Mouse (Mus musculus) embryo, embryonic 9.5 days (tissue): ENCODE data around the gene Ppp3r1.

Source experiments
- DNase-seq: peaks from one replicate; pipeline ENCODE4 v3.0.0-alpha.2; 2017; ENCODE audit errors: extremely low spot score

Ppp3r1 gene

DNA sequence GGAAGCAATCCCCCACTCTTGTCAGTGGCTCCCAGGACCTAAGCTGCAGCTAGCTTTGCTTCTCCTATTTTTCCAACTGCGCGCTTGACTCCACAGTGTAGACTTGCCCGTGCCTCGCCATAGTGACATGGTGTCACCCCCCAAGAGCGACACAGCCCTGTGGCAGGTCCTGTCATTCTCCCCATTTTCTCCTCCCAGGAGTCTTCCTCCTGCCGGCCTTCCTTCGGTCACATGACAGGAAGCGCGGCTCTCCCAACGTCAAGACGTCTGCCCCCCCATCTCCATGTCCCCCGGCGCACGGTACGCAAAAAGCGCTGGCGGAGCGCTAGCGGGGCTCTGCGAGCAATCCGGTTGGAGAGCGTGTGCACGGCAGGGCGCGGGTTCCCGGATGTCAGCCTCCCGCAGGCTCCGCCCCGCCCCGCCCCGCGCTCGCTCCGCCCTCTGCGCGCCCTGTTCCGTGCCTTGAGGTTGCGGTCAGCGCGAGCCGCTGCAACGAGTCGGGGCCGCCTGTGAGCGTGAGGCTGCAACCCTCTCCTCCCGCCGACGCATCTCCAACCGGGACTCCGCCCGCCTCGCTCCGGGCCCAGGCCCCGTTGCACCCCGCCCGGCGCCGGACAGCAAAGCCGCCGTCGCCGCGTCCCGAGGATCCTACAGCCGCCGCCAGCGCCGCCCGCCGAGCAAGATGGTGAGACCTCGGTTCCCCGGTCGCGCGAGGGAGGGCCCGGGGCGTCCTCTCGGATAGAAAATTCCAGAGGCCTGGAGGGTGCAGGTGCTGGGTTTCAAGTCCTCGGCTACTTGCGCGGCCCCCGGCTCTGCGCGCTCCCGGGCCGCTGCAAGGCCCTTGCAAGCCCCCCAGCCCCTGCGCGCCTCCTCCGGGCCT lies at the start of gene Ppp3r1:
Ppp3r1 (plus strand) TSS at position 406 of the 880 bp plus-strand sequence.
- DNase-seq = peak; percentile 94

DNA sequence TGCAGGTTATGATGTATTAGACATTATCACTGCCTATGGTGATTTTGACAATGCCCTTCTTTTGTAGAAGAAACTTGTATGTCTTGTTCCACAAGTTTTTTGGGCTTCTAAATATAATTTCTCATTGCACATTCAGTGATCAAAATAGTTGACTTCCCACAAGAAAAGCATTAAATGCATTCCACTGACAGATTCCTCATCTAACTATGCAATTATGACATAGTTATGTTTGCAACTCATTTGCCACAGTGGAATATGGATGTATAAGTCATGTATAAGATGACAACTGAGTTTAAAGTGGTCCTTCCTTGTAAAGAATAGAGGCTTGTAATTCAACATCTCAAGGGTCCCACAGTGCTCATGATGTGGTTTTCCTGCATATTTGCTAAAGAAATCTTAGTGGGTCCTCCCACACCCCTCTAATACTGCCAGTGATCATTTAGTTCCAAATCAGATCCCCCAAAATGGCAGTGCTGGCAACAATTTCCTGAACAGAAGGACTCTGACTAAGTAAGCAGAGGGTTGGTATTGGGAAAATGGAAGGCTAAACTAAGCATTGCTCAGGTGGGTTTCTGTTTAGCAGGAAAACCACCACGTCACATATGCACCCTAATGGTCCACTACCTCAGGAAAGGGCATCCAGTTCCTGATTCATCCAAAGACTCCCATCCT lies 46.5 kb upstream of the Ppp3r1 start:
- no peak for DNase-seq

DNA sequence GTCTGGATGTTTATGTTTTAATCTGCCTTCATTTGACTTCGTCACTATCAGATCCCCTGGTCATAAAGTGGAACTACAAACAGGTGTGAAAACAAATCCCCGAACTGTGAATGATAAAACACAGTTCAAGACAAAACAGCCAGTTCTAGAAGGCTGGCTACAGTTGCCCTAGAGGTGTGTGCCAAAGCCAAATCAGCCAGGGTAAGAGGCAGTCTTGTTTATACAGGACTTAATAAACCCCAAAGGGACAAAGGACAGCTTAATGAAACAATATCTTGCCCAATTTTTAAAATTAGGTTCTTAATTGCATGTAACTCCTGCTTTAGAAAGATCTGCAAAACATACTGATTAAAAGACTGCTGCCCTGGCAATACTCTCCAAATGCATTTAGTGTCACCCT lies 32.6 kb upstream of the Ppp3r1 start:
- no peak for DNase-seq

DNA sequence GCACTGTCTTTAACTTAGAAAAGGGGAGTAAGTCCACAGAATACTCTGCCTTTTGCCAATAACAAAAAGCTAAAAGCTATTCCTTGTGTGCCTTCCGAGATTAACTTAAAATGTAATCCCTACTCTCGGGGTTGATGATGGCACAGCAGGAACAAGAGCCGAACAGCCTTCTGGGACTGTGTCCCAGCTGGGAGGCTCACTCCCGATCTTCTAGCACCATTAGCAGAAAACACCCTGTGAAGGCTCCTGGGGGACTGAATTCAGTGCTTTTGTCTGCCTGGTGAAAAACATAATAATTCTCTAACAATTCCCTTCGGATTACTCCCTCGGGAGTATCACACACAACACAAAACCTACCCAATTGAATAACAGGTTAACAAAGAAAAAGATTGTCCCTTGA lies 23.4 kb upstream of the Ppp3r1 start:
- no peak for DNase-seq

DNA sequence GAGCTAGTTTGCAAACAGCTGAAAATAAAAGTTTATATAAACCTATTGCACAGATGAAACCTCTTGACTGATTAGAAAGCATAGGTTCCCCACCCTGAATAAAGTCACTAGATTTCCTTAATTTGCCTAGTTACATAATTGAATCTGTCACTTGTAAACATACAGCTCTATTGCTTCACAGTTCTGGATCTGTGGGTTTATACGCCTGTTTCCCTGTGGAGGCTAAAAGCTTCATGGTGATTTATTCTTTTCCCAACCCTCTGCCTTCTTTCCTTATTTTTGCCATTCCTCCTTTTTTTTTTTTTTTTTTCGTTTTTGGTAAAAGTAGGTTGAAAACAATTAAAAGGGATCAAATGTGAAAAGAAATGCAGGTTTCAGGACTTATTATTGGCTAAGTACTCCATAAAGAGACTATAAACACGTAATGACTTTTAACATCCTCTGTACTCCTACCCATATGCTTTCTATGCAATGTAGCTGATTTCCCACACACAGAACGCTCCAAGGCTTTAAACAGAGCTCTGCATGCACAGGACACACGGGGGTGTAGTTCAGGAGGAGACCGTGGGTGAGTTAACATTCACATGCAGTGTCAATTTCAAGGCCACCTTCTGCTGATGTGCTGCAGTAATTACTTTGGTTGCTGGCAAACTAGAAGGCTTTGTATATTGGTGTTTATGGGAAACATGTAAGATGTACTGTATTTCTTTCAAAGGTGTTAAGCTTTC lies 20.6 kb upstream of the Ppp3r1 start:
- DNase-seq = no peak

DNA sequence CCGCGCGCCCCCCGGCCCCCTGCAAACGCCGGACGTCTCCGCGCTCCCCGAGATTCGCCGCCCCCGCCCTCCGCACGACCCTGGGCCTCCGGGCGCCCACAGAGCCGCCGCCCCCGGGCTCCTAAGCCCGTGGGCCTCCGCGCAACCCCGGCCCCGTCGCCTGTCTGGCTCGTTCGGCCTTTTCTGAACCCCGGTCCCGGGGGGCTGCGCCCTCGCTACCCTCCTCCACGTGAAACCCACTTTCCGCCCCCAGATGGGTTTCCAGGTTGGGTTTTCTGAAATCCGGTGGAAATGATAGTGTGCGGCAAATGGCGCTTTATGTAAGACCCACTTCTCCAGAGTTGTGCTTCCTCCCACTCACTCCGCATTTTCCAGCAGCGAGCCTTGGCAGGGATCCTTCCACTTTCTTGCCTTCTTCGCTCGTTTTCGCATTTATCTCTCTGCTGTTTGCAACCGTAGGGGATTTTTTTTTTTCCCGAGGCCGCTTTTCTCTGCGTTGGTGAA lies 727 bp downstream of the Ppp3r1 start:
- DNase-seq = peak; percentile 45

DNA sequence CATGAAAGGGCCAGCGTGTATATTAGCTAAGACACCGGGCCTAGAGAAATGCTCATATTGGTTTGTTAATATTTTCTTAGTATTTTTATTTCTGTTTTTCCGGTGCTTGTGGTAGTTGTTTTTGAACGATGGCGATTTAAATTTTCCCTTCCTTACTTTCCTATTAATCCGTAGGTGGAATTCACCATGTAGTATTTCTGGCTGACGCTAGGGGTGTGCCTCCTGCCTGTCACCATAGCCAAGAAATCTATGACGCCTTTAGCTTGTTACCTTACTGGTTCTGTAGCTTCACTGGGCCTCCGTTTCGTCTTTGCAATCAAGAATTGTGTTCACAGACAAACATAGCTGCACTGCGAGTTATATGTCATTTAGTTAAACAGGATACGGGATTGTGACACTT lies 1.2 kb downstream of the Ppp3r1 start:
- DNase-seq = peak; percentile 60

DNA sequence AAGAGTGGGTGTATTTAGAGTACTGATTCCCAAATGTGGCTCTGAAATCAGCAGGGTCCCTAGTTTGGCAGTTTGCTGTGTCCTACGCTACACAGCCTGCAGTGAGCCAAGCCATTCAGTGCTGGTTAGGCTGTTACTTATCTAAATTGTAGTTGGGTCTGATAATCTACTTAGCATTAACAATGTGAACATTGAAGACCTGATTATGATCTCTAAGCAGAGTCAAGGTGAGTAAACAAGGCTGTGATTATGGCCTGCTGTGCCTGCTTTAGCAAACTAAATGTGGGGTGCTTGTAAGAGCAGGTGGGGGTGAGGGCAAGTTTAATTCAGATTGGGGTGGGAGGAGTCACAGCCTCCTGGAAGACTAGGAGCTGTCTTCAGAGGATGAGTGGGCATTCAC lies 4.9 kb downstream of the Ppp3r1 start:
- DNase-seq = no peak

DNA sequence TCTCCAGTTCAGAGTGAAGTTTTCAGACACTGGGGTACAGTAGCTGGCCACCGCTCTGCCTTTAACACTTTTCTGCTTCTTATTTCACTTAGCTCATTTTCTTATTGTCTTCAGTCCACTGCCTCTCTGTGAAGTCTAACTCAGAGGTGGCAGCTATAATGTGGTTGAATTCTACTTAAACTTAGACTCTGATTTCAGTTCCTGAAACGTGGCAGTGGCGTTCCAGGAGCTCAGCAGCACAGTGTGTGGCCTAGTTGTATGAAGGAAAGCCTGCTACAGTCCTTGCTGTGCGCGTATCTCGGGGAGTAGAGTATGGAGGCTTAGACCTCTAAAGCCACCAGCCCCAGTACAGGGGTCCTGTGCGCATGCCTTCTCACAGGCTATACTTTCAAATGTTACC lies 7.6 kb downstream of the Ppp3r1 start:
- DNase-seq = no peak

DNA sequence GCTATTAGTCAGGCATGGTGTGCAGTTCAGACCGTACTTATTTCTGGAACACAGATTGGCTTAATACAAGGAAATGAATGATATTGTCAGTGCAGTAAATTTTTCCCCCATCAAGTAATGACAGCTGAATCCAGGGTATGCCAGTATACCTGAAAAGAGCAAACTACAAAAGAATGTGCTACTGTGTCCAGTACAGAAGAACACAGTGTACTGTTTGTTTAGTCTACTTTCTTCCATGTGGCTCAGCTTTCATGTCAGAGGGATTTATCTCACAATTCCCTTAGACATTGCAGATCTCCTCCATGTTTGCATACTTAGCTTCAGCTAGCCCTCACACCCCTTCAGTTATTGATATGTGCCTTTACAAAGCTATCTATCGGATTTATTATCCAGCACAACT lies 10.2 kb downstream of the Ppp3r1 start:
- no peak for DNase-seq

DNA sequence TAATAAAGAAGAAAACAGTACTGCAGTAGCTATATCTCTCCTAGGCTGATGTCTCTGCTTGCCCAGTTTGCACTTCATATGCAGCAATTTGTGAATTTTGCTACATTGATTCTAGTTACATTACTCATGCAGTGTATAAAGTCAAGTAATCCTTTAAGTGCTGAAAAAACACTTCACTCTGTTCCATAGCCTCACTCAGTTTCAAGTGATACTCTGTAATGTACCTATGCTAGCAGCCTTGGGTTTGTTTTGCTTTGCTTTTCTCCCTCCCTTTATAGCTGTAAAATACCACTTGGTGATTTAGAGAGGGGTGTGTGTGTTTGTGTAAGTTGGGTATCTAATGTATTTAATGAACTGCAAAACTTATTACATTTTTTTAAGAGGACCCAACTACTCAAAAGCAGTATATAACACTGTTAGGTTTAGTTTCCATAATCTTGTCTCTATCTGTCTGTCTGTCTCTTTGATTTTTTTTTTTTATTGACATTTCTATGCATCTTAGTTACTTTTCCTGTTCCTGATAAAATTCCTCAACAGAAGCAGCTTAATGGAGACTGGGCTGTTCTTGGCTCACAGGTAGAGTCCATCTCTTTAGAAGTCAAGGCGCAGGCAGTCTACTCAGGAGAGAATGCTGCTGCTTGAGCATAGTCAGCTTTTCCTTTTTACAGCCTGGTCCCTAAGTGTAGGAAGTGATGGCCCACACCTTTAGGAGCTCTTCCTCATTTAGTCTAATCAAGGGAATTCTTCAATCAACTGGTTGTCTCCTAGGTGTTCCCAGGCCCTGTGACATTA lies 12.1 kb downstream of the Ppp3r1 start:
- DNase-seq = no peak

DNA sequence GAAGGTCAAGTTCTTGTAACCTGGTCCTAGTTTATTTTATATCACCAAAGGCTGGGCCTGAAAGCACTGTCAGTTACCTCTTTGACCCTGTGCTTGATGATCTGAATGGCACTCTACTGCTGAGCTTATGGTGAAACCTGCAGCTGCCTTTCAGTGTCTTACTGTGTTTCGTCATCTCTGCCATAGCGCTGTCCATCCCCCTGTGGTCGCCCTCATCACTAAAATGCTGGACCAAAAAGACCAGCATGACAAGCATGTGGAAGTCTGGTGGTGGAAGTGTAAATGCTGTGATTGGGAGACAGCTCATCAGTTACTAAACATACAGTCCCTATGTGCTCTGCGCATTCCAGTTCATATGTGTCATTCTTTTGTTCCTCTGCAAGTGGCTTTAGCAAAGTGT lies 13.2 kb downstream of the Ppp3r1 start:
- no peak for DNase-seq

DNA sequence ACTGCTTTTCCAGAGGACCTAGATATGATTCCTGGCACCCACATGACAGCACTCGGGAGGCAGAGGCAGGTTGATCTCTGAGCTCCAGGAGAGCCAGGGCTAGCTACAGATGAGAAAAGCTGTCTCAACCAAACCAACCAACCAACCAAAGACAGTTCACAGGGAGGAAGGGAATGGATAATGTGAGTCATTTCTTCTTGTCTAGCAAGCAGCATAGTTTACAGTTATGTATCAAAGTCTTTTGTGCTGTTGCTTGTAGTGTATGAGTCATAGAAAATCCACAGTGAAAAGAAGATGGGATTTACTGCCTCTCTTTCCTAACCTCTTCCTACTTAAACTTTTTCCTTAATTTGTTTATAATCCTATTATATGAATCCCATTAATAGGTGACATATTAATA lies 17.6 kb downstream of the Ppp3r1 start:
- DNase-seq = no peak

DNA sequence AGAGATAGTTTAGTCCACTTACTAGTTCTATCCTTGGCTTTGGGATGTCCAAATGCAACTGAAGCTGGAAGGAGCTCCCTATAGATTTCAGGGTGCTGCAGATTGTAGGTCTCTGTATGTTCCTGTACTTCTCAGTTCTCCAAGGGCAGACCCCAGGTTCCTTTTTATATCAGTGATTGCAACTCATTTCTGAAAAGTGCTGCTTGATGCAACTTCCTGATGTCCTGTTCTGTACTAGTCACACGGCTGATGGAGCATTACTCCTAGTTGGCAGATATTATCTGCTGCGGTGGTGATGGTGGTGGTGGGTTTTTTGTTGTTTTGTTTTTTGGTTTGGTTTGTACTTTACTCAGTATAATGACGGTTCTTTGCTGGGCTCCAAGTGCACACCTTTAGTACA lies 21.7 kb downstream of the Ppp3r1 start:
- DNase-seq = no peak

DNA sequence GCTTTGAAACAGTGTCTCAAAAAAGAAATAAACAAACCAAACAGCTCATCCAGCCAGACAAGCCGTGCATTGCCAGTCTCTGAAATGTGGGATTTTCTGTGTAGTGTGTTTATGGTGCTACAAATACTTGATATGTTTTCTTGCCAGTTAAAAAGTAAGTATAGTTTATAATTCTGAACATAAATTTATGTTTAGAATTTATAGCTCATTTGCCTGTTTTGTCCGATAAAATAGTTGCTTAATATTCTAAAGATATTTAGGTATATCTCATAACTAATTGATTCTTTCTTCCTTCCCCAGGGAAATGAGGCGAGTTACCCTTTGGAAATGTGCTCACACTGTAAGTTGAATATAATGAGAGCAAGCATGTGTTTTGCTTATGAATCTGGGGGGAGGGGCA lies 22.7 kb downstream of the Ppp3r1 start, which contains the start of gene Wdr92:
Wdr92 (plus strand) TSS at position 301 of the 400 bp plus-strand sequence.
- no peak for DNase-seq

DNA sequence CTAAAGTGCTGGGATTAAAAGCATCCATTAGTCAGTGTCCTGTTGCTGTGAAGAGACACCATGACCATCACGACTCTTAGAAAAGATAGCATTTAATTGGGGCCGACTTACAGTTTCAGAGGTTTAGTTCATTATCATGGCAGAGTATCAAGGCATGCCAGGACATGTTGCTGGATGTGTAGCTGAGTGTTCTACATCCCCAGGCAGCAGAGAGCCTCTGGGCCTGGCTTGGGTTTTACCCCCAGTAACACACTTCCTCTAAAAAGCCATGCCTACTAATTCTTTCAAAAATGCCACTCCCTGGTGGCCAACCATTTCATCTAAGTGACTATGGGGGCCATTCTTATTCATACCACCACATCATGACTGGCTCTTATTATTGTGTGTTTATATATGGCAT lies 24.1 kb downstream of the Ppp3r1 start:
- no peak for DNase-seq

DNA sequence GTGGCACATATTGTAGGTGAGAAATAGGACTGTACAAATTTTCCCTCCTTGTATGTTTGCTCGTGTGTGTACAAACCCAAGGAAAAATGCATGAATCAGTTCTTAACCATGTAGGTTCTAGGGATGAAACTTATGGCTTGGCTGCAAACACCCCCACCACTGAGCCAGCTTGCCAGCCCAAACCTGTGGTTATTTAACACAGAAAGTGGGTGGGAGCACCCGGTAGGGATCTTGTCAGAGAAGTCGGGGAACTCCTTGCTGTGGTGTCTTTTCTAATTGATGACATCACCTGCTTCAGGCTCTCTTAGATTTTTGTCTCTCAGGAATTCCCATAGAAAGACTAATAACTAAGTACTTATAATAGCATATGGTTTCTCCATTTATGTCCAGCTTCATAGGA lies 28.6 kb downstream of the Ppp3r1 start:
- DNase-seq = no peak

DNA sequence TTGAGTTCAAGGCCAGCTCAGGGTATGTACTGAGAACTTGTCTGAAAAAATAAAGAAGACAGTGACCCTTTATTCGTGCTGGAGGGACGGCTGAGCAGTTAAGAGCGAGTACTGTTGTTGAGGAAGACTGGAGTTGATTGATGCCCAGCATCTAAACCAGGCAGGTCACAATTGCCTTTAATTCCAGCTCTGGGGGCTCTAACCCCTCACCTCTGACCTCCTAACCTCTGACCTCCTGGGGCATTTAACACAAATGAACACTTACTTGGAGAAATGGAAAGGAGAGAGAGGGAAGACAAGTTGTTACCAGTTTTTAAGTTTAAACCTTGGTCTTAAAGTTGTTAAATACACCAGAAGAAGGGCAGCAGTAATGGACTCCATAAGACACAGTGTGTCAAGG lies 29.7 kb downstream of the Ppp3r1 start:
- DNase-seq = peak; percentile 52

DNA sequence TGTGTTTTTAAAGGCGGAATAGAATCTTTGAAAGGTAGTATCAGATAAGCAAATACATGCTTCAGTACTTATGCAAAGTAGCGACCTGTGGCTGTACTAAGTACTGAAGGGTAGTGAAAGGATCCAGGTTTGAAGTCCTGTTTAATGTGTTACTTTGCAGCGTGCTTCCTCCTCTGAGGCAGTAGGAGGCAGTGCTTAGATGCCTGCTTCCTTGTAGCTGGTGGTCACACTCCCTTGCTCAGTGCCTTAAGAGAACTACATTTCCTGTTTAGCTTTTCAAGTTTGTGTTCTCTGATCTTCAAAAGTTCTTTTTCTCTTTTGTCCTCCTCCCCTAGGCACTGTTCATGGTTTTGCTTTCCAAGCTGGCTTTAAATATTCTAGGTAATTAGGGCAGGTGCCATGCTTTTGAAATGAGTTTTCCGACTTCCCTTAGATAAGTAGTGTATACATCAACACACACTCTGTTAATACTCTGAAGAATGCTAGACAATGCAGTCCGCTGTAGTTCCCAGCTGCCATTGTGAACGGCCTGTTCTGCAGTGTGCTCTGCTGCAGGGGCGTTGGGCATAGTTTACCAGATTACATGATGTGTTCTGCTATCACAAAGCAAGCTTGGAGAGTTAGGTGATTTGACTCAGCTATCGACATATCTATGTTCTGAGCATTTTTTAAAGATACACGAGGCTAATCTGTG lies 33.2 kb downstream of the Ppp3r1 start:
- DNase-seq = no peak

DNA sequence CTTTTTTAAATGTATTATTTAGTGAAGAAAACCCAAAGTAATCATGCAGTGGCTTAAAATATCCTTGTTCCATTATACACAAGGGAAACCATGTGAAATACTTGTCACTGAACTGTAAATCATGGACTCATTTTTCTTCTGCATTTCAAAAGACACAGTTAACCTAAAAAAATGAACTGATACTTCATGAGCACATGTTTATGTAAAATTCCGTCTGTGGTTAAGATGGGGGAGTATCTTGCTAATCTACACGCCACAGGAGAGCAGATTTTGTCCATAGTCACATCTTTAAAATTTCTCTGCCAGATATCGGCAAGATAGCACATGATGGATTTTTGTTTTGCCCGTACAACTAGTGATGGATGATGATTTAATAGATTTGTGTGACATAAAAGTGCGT lies 40.1 kb downstream of the Ppp3r1 start:
- DNase-seq = no peak
